ENCODE assay signal across 8 mouse cellular contexts in the genomic region with DNA sequence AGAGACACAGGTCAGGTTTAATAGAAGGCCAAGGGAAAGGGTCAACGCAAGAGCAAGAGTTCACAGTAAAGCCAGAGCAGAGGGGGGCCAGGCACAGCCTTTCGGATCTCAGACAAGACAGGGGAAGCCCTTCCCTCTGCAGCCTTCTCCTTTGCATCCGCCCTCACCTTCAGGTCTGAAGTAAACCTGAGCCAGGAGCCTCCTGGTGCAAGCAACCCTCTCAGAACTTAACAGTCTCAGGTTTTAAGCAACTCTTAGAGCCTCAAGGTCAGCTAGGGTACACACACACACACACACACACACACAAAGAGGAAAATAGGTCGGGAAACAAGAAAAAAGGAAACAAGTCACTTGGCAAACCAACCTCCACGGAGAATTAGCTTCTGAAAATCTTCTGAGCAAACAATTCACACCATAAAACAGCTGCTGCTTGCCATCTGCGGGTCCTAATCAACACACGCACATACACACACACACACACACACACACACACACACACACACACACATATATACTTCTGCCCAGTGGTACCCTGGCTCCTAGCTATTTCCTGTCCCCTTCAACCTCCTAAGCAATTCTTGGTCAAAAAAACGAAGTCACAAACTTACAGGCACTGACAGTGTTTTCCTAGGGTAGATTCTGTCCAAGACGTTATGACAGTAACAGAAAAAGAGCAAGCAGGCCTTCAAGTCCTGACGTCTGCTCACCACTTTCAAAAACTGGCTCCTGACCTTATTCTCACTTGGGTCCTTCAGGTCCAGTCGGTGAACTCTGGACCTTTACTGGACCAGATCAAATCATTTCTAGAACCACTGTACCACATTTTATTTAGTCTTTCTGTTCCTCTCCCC.
A peak's percentile ranks its signal among the peaks of the same experiment; 100 is the strongest.
DNase-seq lines count a peak whose midpoint lies in the region; ATAC-seq and TF ChIP-seq lines count a peak whose summit lies in the region.

No protein-coding gene starts in this region.

- H3K4me2 ChIP-seq in intestine, embryonic 16.5 days (ENCODE audit: low read depth, low read length): peak overlapping the region; percentile 58; the same call in 1 of the 2 replicates

- TF ChIP-seq CTCF in spleen, adult 2 months (IDR thresholded peaks at IDR 0.05; ENCODE audit: extremely low read depth, insufficient read depth, insufficient read length, insufficient replicate concordance): no peak

- peak overlapping the region; percentile 78 for H3K27ac ChIP-seq in spleen, adult 2 months (ENCODE audit: insufficient read depth, low read length)
- H3K27ac ChIP-seq in intestine, embryonic 16.5 days (ENCODE audit: low read length): peak overlapping the region; percentile 79

- H3K36me3 ChIP-seq in spleen, adult 2 months (ENCODE audit: control insufficient read depth, insufficient read depth, low read length): no peaks in the 10 kb centered on the region
- no peaks in the 10 kb centered on the region for H3K36me3 ChIP-seq in intestine, embryonic 16.5 days (ENCODE audit: control insufficient read depth, insufficient read depth, low read length)

- 0 out of 2 replicates have a peak overlapping the region, but pooled peaks have one; percentile 2 for H3K9ac ChIP-seq in intestine, embryonic 16.5 days (ENCODE audit: low read depth, low read length)

- 0 out of 2 replicates have a peak, but pooled peaks have one; percentile 14 for ATAC-seq in intestine, embryonic 16.5 days
- peak; percentile 5; the same call in 1 of the 2 replicates for ATAC-seq in megakaryocyte progenitor cell, adult 5-6 weeks (replicated peaks; ENCODE audit: poor library complexity)

- no peaks in the 10 kb centered on the region for H3K9me3 ChIP-seq in intestine, embryonic 16.5 days (ENCODE audit: control insufficient read depth, low read length)

- WGBS in spleen, adult 2 months: 19% methylated on average over 11 of the region's 11 CpGs
- 14% methylated on average over 11 of the region's 11 CpGs for WGBS in intestine, embryonic 16.5 days

- TF ChIP-seq POLR2A in spleen, adult 2 months (IDR thresholded peaks at IDR 0.05; ENCODE audit: low read depth, low read length): no peak

- peaks cover 9% of the 10 kb centered on the region; the same call in 1 of the 2 replicates for H3K4me1 ChIP-seq in spleen, adult 2 months (ENCODE audit: control insufficient read depth, insufficient read depth, insufficient read length)
- peaks cover 30% of the 10 kb centered on the region for H3K4me1 ChIP-seq in intestine, embryonic 16.5 days (ENCODE audit: control insufficient read depth, insufficient read depth, low read length)

- peak in 1 of 2 experiments; percentile 19 for DNase-seq in spleen, adult 2 months (ENCODE audit: low read depth in 1 of 2, low spot score in 2 of 2)
- no peak for DNase-seq in spleen, postnatal 4 days (ENCODE audit: low spot score in 2 of 2)
- DNase-seq in gastrocnemius, postnatal 10 days: peak; percentile 17
- DNase-seq in thymus, postnatal 14 days: peak; percentile 63
- no peak for DNase-seq in testis, postnatal 10 days (ENCODE audit: low spot score)
- no peak for DNase-seq in adrenal gland, adult 8-10 months

- no peaks in the 10 kb centered on the region for H3K27me3 ChIP-seq in spleen, adult 2 months (ENCODE audit: control insufficient read depth, insufficient read depth, low read length)
- no peaks in the 10 kb centered on the region for H3K27me3 ChIP-seq in intestine, embryonic 16.5 days (replicated peaks; ENCODE audit: control insufficient read depth, insufficient read depth, low read length)

- H3K4me3 ChIP-seq in spleen, adult 2 months (ENCODE audit: extremely low read depth, insufficient read depth, insufficient read length): no peak overlapping the region
- H3K4me3 ChIP-seq in intestine, embryonic 16.5 days (ENCODE audit: low read length): no peak overlapping the region

Comparison
In these comparisons a context has a peak if more than half of its experiments do, and no peak if none do; other contexts are left out.
1. DNase-seq: peak in gastrocnemius, postnatal 10 days (single experiment) and thymus, postnatal 14 days (single experiment); none in spleen, postnatal 4 days (0 of 2), testis, postnatal 10 days (single experiment) and adrenal gland, adult 8-10 months (single experiment).